Mouse (Mus musculus): ENCODE measurements around the gene Vamp2.

Gene Vamp2

GRCm38 (mm10) chr11:69099177-69099914 lies 11.1 kb downstream of the Vamp2 start:
- no peak for DNase-seq (ENCODE audit: low read depth)

- DNase-seq (ENCODE audit: low read depth): peak; percentile 76
These were observed 11.6 kb downstream of the Vamp2 start for GRCm38 (mm10) chr11:69099915-69100345.

- no peak for DNase-seq (ENCODE audit: low read depth)
These were observed 12.5 kb downstream of the Vamp2 start for GRCm38 (mm10) chr11:69100639-69101360.

GRCm38 (mm10) chr11:69101604-69102402 lies 13.5 kb downstream of the Vamp2 start:
- no peak for DNase-seq (ENCODE audit: low read depth)

GRCm38 (mm10) chr11:69102403-69102725 lies 14.1 kb downstream of the Vamp2 start:
- no peak for DNase-seq (ENCODE audit: low read depth)

- no peak for DNase-seq (ENCODE audit: low read depth)
These were observed 14.8 kb downstream of the Vamp2 start for GRCm38 (mm10) chr11:69103121-69103520.

- no peak for DNase-seq (ENCODE audit: low read depth)
These were observed 15.5 kb downstream of the Vamp2 start for GRCm38 (mm10) chr11:69103531-69104435.

- no peak for DNase-seq (ENCODE audit: low read depth)
These were observed 16.2 kb downstream of the Vamp2 start for GRCm38 (mm10) chr11:69104487-69104886.

GRCm38 (mm10) chr11:69105227-69105626 lies 16.9 kb downstream of the Vamp2 start:
- DNase-seq (ENCODE audit: low read depth): no peak

GRCm38 (mm10) chr11:69105796-69106195 lies 17.5 kb downstream of the Vamp2 start:
- DNase-seq (ENCODE audit: low read depth): no peak

- DNase-seq (ENCODE audit: low read depth): no peak
These were observed 18.0 kb downstream of the Vamp2 start for GRCm38 (mm10) chr11:69106299-69106698.

- no peak for DNase-seq (ENCODE audit: low read depth)
These were observed 18.6 kb downstream of the Vamp2 start for GRCm38 (mm10) chr11:69106842-69107241.

GRCm38 (mm10) chr11:69107676-69108075 lies 19.4 kb downstream of the Vamp2 start:
- no peak for DNase-seq (ENCODE audit: low read depth)

GRCm38 (mm10) chr11:69108223-69108622 lies 19.9 kb downstream of the Vamp2 start:
- no peak for DNase-seq (ENCODE audit: low read depth)

GRCm38 (mm10) chr11:69109032-69109900 lies 21.0 kb downstream of the Vamp2 start:
- DNase-seq (ENCODE audit: low read depth): no peak

- DNase-seq (ENCODE audit: low read depth): peak; percentile 85
These were observed 22.2 kb downstream of the Vamp2 start for GRCm38 (mm10) chr11:69110319-69111046.

GRCm38 (mm10) chr11:69111051-69111810 lies 22.9 kb downstream of the Vamp2 start:
- no peak for DNase-seq (ENCODE audit: low read depth)

- no peak for DNase-seq (ENCODE audit: low read depth)
These were observed 23.6 kb downstream of the Vamp2 start for GRCm38 (mm10) chr11:69111865-69112264.

- DNase-seq (ENCODE audit: low read depth): no peak
These were observed 25.7 kb downstream of the Vamp2 start for GRCm38 (mm10) chr11:69114018-69114417.
